Mouse (Mus musculus) spleen, postnatal 14 days (tissue): ENCODE results near the gene 6030458C11Rik.

ENCODE experiments used
- DNase-seq, 2 experiments: peaks; one replicate each; pipeline ENCODE4 v3.0.0; 2021 to 2022; ENCODE audit warnings: low spot score in 2 of 2

Gene 6030458C11Rik

GRCm38 (mm10) chr15:12760747-12761146 is 63.7 kb downstream of the 6030458C11Rik start:
- no peak for DNase-seq

- DNase-seq: no peak
Measured at GRCm38 (mm10) chr15:12758461-12758860, 66.0 kb downstream of the 6030458C11Rik start.
